15 mouse cellular contexts compared by ENCODE assay signal in genomic region chr2:102383069-102383834, GRCm38 (mm10). TPM values are rescaled to one million over a fixed set of nuclear protein-coding genes. Genes with fewer than 3 reads are reported as not detected.
A peak's percentile ranks its signal among the peaks of the same experiment; 100 is the strongest.
DNase-seq lines count a peak whose midpoint lies in the region; ATAC-seq lines count a peak whose summit lies in the region.
"Had no signal": no experiment of that assay in that cellular context is flagged by ENCODE, and none has a peak within 500 bp of the region (broad histone marks: within the 10 kb centered on the region; RNA-seq: fewer than 3 reads in every experiment).

No protein-coding gene starts in this region.

- peaks cover 21% of the 10 kb centered on the region for H3K4me1 ChIP-seq in embryonic facial prominence, embryonic 14.5 days (ENCODE audit: control insufficient read depth, insufficient read depth, low read length)
- H3K4me1 ChIP-seq in embryonic facial prominence, embryonic 10.5 days, result peaks cover 33% of the 10 kb centered on the region
- H3K4me1 ChIP-seq in hindbrain, embryonic 13.5 days (replicated peaks), result peaks cover 19% of the 10 kb centered on the region
- H3K4me1 ChIP-seq in hindbrain, embryonic 14.5 days (replicated peaks; ENCODE audit: control insufficient read depth, insufficient read depth, low read length), result peaks cover 9% of the 10 kb centered on the region
- peaks cover 20% of the 10 kb centered on the region for H3K4me1 ChIP-seq in neural tube, embryonic 13.5 days (replicated peaks)

- H3K36me3 ChIP-seq in embryonic facial prominence, embryonic 14.5 days (ENCODE audit: control insufficient read depth, insufficient read depth, low read length), result peaks cover 5% of the 10 kb centered on the region
- H3K36me3 ChIP-seq in embryonic facial prominence, embryonic 10.5 days (replicated peaks), result peaks cover 10% of the 10 kb centered on the region
- H3K36me3 ChIP-seq in hindbrain, embryonic 13.5 days, result peaks cover 6% of the 10 kb centered on the region; the same call in 1 of the 2 replicates
- no peaks in the 10 kb centered on the region for H3K36me3 ChIP-seq in hindbrain, embryonic 14.5 days (replicated peaks; ENCODE audit: control insufficient read depth, insufficient read depth)
- H3K36me3 ChIP-seq in neural tube, embryonic 13.5 days, result peaks cover 3% of the 10 kb centered on the region; the same call in 1 of the 2 replicates

- no peak for ATAC-seq in embryonic facial prominence, embryonic 14.5 days (ENCODE audit: low read depth)
- ATAC-seq in hindbrain, embryonic 13.5 days (ENCODE audit: low FRiP score), result no peak
- no peak for ATAC-seq in hindbrain, embryonic 14.5 days (ENCODE audit: low FRiP score)
- no peak for ATAC-seq in neural tube, embryonic 13.5 days (ENCODE audit: low read depth)
- ATAC-seq: forebrain, embryonic 14.5 days had no signal

- H3K27me3 ChIP-seq in embryonic facial prominence, embryonic 14.5 days (replicated peaks; ENCODE audit: control insufficient read depth, insufficient read depth, low read length), result no peaks in the 10 kb centered on the region
- H3K27me3 ChIP-seq in embryonic facial prominence, embryonic 10.5 days (replicated peaks; ENCODE audit: low read depth, poor library complexity, severe bottlenecking), result no peaks in the 10 kb centered on the region
- no peaks in the 10 kb centered on the region for H3K27me3 ChIP-seq in hindbrain, embryonic 13.5 days
- H3K27me3 ChIP-seq in hindbrain, embryonic 14.5 days (ENCODE audit: control insufficient read depth, insufficient read depth, low read length), result no peaks in the 10 kb centered on the region
- no peaks in the 10 kb centered on the region for H3K27me3 ChIP-seq in neural tube, embryonic 13.5 days
- H3K27me3 ChIP-seq: liver, embryonic 15.5 days had no signal

- 48% methylated on average over 3 of the region's 3 CpGs for WGBS in embryonic facial prominence, embryonic 14.5 days
- WGBS in embryonic facial prominence, embryonic 10.5 days, result 57% methylated on average over 3 of the region's 3 CpGs
- WGBS in hindbrain, embryonic 13.5 days, result 60% methylated on average over 3 of the region's 3 CpGs
- WGBS in hindbrain, embryonic 14.5 days, result 57% methylated on average over 3 of the region's 3 CpGs
- 60% methylated on average over 3 of the region's 3 CpGs for WGBS in neural tube, embryonic 13.5 days

- no peak overlapping the region for H3K4me3 ChIP-seq in embryonic facial prominence, embryonic 14.5 days (ENCODE audit: low read depth, low read length)
- H3K4me3 ChIP-seq in embryonic facial prominence, embryonic 10.5 days, result no peak overlapping the region
- H3K4me3 ChIP-seq in hindbrain, embryonic 13.5 days, result no peak overlapping the region
- H3K4me3 ChIP-seq in hindbrain, embryonic 14.5 days (replicated peaks; ENCODE audit: low read length), result no peak overlapping the region
- no peak overlapping the region for H3K4me3 ChIP-seq in neural tube, embryonic 13.5 days
- H3K4me3 ChIP-seq: heart, adult 2 months; liver, embryonic 15.5 days had no signal

- H3K9me3 ChIP-seq in embryonic facial prominence, embryonic 14.5 days (ENCODE audit: control insufficient read depth, low read length), result no peaks in the 10 kb centered on the region
- 0 out of 2 replicates have a peak, but pooled peaks cover 3% of the 10 kb centered on the region for H3K9me3 ChIP-seq in embryonic facial prominence, embryonic 10.5 days
- H3K9me3 ChIP-seq in hindbrain, embryonic 13.5 days, result no peaks in the 10 kb centered on the region
- H3K9me3 ChIP-seq in hindbrain, embryonic 14.5 days (ENCODE audit: control insufficient read depth, low read length), result no peaks in the 10 kb centered on the region
- H3K9me3 ChIP-seq in neural tube, embryonic 13.5 days, result no peaks in the 10 kb centered on the region
- H3K9me3 ChIP-seq: liver, embryonic 15.5 days had no signal

- peak overlapping the region; percentile 48; the same call in 1 of the 2 replicates for H3K27ac ChIP-seq in embryonic facial prominence, embryonic 14.5 days (replicated peaks; ENCODE audit: low read depth, low read length)
- H3K27ac ChIP-seq in embryonic facial prominence, embryonic 10.5 days (replicated peaks), result no peak overlapping the region
- H3K27ac ChIP-seq in hindbrain, embryonic 13.5 days, result peak overlapping the region; percentile 61; the same call in 1 of the 2 replicates
- no peak overlapping the region; the same call in 1 of the 2 replicates for H3K27ac ChIP-seq in hindbrain, embryonic 14.5 days
- peak overlapping the region; percentile 52 for H3K27ac ChIP-seq in neural tube, embryonic 13.5 days (replicated peaks)
- H3K27ac ChIP-seq: liver, embryonic 15.5 days had no signal

- no peak overlapping the region for H3K4me2 ChIP-seq in embryonic facial prominence, embryonic 14.5 days (ENCODE audit: low read depth, low read length)
- H3K4me2 ChIP-seq in hindbrain, embryonic 13.5 days, result no peak overlapping the region
- H3K4me2 ChIP-seq in hindbrain, embryonic 14.5 days (replicated peaks), result no peak overlapping the region
- H3K4me2 ChIP-seq in neural tube, embryonic 13.5 days, result no peak overlapping the region
- H3K4me2 ChIP-seq: liver, embryonic 15.5 days had no signal

- H3K9ac ChIP-seq in embryonic facial prominence, embryonic 14.5 days (ENCODE audit: low read depth, low read length), result no peak overlapping the region
- no peak overlapping the region for H3K9ac ChIP-seq in hindbrain, embryonic 13.5 days
- no peak overlapping the region for H3K9ac ChIP-seq in hindbrain, embryonic 14.5 days
- no peak overlapping the region for H3K9ac ChIP-seq in neural tube, embryonic 13.5 days
- H3K9ac ChIP-seq: liver, embryonic 15.5 days had no signal

- no peak for DNase-seq in embryonic facial prominence, embryonic 14.5 days (ENCODE audit: low spot score)
- DNase-seq in embryonic facial prominence, embryonic 10.5 days (ENCODE audit: low spot score), result no peak
- DNase-seq in hindbrain, embryonic 14.5 days (ENCODE audit: low spot score), result no peak
- DNase-seq in neural tube, embryonic 10.5 days (ENCODE audit: extremely low spot score, low spot score), result no peak
- DNase-seq in retina, postnatal 1 day, result peak; percentile 51
- no peak for DNase-seq in cerebellum, adult 11 months
- DNase-seq: cerebellum, adult 18-20 months; heart, adult 2 months; heart, postnatal 4 days; left cerebral cortex, postnatal 4 days; right cerebral cortex, postnatal 14 days had no signal

RNA-seq across cellular contexts. Expression of gene Trim44, which starts 24.4 kb away (rescaled TPM):
- 32.1 and 34.5 TPM in 2 replicates for polyA plus RNA-seq in embryonic facial prominence, embryonic 14.5 days (2014; fragmentation: Nextera tagmentation; extraction: Ambion mirVana)
- 23.7 and 24.1 TPM in 2 replicates for polyA plus RNA-seq in embryonic facial prominence, embryonic 10.5 days (2016; fragmentation: Nextera tagmentation; extraction: Ambion mirVana)
- polyA plus RNA-seq in hindbrain, embryonic 13.5 days (2015; fragmentation: Nextera tagmentation; extraction: Ambion mirVana), result 44.2 and 47.7 TPM in 2 replicates
- 74.2 and 77.7 TPM in 2 replicates for polyA plus RNA-seq in hindbrain, embryonic 14.5 days (2014; fragmentation: Nextera tagmentation; extraction: Ambion mirVana)
- 54.8 and 65.5 TPM in 2 replicates for polyA plus RNA-seq in neural tube, embryonic 13.5 days (2015; fragmentation: Nextera tagmentation; extraction: Ambion mirVana)

Comparison
In these comparisons a context has a peak if more than half of its experiments do, and no peak if none do; other contexts are left out.
1. H3K27ac ChIP-seq: peak in embryonic facial prominence, embryonic 14.5 days (single experiment), hindbrain, embryonic 13.5 days (single experiment) and neural tube, embryonic 13.5 days (single experiment); none in embryonic facial prominence, embryonic 10.5 days (single experiment) and hindbrain, embryonic 14.5 days (single experiment).